Mouse (Mus musculus) intestine, embryonic 15.5 days (tissue): ENCODE results near the gene Ces2g. TPM values are rescaled to one million over a fixed set of nuclear protein-coding genes. Genes with fewer than 3 reads are reported as not detected.

Experiments used
- ATAC-seq: fragments of 200-750 bp; cut with Nextera tagmentation; 2 replicates; pipeline ENCODE4 v1.8.0; 2017; ENCODE audit warnings: moderate TSS enrichment, moderate library complexity
- H3K27ac ChIP-seq: fragments of 300-500 bp; sonication (generic); 2 replicates; pipeline ENCODE4 v1.5.1; 2015; ENCODE audit warnings: mild to moderate bottlenecking, inconsistent platforms
- H3K27me3 ChIP-seq: fragments of 300-500 bp; sonication (generic); replicated peaks from 2 replicates; pipeline ENCODE4 v1.6.1; 2015; ENCODE audit warnings: inconsistent platforms
- H3K36me3 ChIP-seq: fragments of 300-500 bp; sonication (generic); 2 replicates; pipeline ENCODE4 v1.6.1; 2015; ENCODE audit warnings: inconsistent platforms
- H3K4me1 ChIP-seq: fragments of 300-500 bp; sonication (generic); replicated peaks from 2 replicates; pipeline ENCODE4 v1.6.1; 2015; ENCODE audit warnings: inconsistent platforms
- H3K4me2 ChIP-seq: fragments of 300-500 bp; sonication (generic); replicated peaks from 2 replicates; pipeline ENCODE4 v1.6.1; 2015; ENCODE audit warnings: mild to moderate bottlenecking, inconsistent platforms
- H3K4me3 ChIP-seq: fragments of 300-500 bp; sonication (generic); replicated peaks from 2 replicates; pipeline ENCODE4 v1.5.1; 2015; ENCODE audit warnings: inconsistent platforms
- H3K9ac ChIP-seq: fragments of 300-500 bp; sonication (generic); 2 replicates; pipeline ENCODE4 v1.6.1; 2015; ENCODE audit warnings: inconsistent platforms
- H3K9me3 ChIP-seq: fragments of 300-500 bp; sonication (generic); 2 replicates; pipeline ENCODE4 v1.6.1; 2016; ENCODE audit warnings: inconsistent platforms
- WGBS: fragments of 180-500 bp; shearing (Covaris S2); methylation state at CpG from one replicate; pipeline ENCODE4 v1.1.7; 2015; 5-methylcytosine and 5-hydroxymethylcytosine counted together
- polyA plus RNA-seq: library from polyadenylated mRNA; unstranded; fragments of >200 nt; fragmentation: Nextera tagmentation; extraction: Ambion mirVana; gene quantifications from 2 replicates; pipeline ENCODE4 v1.2.1, GENCODE M21; 2015

Gene Ces2g
- polyA plus RNA-seq = 0.54 and 0.82 TPM in 2 replicates

GRCm38 (mm10) chr8:104961537-104961961, at the start of gene Ces2g:
Gene Ces2g, plus strand, starts transcription at chr8:104961718.
- Histone ChIP-seq H3K27ac (no peak within 1 kb of the TSS), H3K9ac (no peak within 1 kb of the TSS), H3K4me3 (no peak within 1 kb of the TSS), H3K4me1 (no peaks in the 10 kb centered on the region), H3K9me3 (no peaks in the 10 kb centered on the region), H3K27me3 (no peaks in the 10 kb centered on the region), H3K4me2 (no peak within 1 kb of the TSS), H3K36me3 (no peaks in the 10 kb centered on the region)
- ATAC-seq = no peak; the same call in 1 of the 2 replicates
- 57% methylated on average over 5 of the region's 5 CpGs for WGBS

DNA sequence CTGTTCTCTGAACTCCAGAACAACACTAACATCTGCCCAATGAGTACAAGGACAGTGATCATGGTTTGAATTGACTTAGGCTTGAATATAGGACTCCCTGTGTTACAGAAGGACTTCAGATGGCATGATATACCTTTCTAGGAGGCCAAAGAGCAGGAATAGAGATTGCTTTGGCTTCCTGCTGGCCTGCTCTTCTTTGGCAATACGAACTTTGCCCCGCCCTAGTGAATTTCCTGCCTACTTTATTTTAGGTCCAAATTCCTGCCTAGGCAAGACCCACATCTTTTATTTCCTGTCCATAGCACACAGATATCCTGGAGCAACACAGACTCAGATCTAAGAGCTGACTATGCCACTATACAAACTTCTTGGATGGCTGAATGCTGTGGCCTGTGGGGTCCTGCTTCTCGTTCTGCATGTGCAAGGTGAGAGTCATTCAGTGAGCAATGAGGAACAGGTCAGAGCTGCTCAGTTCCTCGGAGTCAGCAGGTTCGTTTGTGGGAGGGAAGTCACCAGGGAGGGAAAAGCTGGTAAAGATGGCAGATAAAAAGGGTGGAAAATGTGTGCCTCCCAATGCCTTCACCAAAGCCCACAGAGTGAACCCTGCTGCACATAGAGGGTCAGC, 35.4 kb upstream of the Ces2g start, which contains the start of gene Ces2e:
Gene Ces2e (plus strand): TSS at position 289 of the 625 bp plus-strand sequence.
- H3K36me3 ChIP-seq = no peaks in the 10 kb centered on the region
- no peak within 1 kb of the TSS for H3K4me3 ChIP-seq
- peak within 1 kb of the TSS; percentile 46; the same call in 1 of the 2 replicates for H3K27ac ChIP-seq
- peak; percentile 79 for ATAC-seq
- H3K9me3 ChIP-seq = no peaks in the 10 kb centered on the region
- 63% methylated on average over 5 of the region's 5 CpGs for WGBS
- no peak within 1 kb of the TSS for H3K9ac ChIP-seq
- peak within 1 kb of the TSS; percentile 7; the same call in 1 of the 2 replicates for H3K4me2 ChIP-seq
- H3K27me3 ChIP-seq = no peaks in the 10 kb centered on the region
- 0 out of 2 replicates have a peak, but pooled peaks cover 2% of the 10 kb centered on the region for H3K4me1 ChIP-seq

DNA sequence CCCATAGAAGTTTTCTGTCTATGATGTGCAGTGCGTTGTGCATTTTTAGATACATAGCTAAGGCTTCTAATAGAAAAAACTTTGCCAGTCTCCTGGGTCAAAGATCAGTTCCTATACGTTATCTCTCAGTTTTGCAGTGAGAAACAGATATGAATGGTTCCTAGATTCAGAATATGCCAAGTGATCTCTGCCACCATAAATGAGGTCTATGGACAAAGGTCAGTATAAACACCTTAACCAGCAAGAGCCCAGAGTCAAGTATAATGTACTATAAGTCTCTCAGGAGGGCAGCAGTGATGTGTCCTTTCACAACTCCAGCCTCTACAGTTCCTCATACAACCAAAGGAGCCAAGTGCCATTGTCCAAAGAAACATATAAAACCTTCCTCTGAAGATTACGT, 34.2 kb upstream of the Ces2g start:
- H3K27ac ChIP-seq = no peak overlapping the region
- 0 out of 2 replicates have a peak, but pooled peaks cover 2% of the 10 kb centered on the region for H3K4me1 ChIP-seq
- H3K27me3 ChIP-seq = no peaks in the 10 kb centered on the region
- H3K4me3 ChIP-seq = no peak overlapping the region
- H3K9ac ChIP-seq = no peak overlapping the region
- H3K9me3 ChIP-seq = no peaks in the 10 kb centered on the region
- no peak overlapping the region for H3K4me2 ChIP-seq
- ATAC-seq = peak; percentile 78
- WGBS = 71% methylated on average over 3 of the region's 3 CpGs
- no peaks in the 10 kb centered on the region for H3K36me3 ChIP-seq

DNA sequence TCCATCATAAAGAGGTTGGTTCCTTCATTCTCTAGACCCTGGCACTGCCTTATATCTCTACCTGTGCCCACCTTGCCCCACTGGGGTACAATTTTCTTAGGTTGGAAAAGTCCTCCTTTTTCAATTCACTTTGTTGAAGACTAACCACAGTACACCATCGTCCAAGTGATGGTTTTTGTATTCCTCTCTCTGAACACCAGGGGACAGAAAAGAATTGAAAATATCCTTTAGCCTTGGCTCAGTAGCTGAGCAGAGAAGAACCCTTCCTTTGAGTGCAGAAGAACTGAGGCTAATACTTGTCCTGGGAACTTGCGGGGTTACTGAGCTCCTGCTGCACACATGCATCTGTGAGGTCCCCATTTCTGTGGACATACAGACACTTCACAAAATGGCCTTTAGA, 16.9 kb upstream of the Ces2g start:
- no peak for ATAC-seq
- Histone ChIP-seq H3K4me1 (no peaks in the 10 kb centered on the region), H3K9ac (no peak overlapping the region), H3K4me3 (no peak overlapping the region), H3K9me3 (no peaks in the 10 kb centered on the region), H3K27me3 (no peaks in the 10 kb centered on the region), H3K27ac (no peak overlapping the region), H3K4me2 (no peak overlapping the region), H3K36me3 (no peaks in the 10 kb centered on the region)
- WGBS = 81% methylated on average over 2 of the region's 2 CpGs

DNA sequence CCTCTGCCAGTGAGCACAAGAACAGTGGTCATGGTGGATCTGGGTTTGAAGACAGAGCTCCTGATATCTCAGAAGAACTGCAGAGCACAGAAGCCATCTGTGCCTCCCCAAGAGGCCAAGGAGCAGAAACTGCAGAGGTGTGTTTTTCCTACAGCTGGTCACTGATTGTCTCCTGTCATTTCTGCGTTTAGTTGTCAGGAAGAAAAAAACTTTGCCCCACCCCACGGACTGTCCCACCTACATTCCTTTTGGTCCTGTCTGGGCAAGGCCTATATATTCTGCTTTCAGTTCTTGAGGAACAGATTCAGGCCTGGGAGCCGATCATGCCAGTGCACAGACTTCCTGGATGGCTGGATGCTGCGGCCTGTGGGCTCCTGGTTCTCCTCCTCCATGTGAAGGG, 14.5 kb upstream of the Ces2g start, which contains the start of gene Ces2f:
Gene Ces2f (plus strand): TSS at position 301 of the 400 bp plus-strand sequence.
- Histone ChIP-seq H3K27ac (no peak within 1 kb of the TSS), H3K4me3 (no peak within 1 kb of the TSS), H3K4me1 (no peaks in the 10 kb centered on the region), H3K9me3 (no peaks in the 10 kb centered on the region), H3K9ac (no peak within 1 kb of the TSS), H3K4me2 (no peak within 1 kb of the TSS), H3K36me3 (no peaks in the 10 kb centered on the region), H3K27me3 (no peaks in the 10 kb centered on the region)
- 70% methylated on average over 4 of the region's 4 CpGs for WGBS
- ATAC-seq = no peak

GRCm38 (mm10) chr8:104949031-104949430, 12.5 kb upstream of the Ces2g start:
- Histone ChIP-seq H3K36me3 (no peaks in the 10 kb centered on the region), H3K4me1 (no peaks in the 10 kb centered on the region), H3K4me3 (no peak overlapping the region), H3K9ac (no peak overlapping the region), H3K4me2 (no peak overlapping the region), H3K27me3 (no peaks in the 10 kb centered on the region), H3K9me3 (no peaks in the 10 kb centered on the region), H3K27ac (no peak overlapping the region)
- no peak for ATAC-seq
- 67% methylated on average over 5 of the region's 5 CpGs for WGBS

DNA sequence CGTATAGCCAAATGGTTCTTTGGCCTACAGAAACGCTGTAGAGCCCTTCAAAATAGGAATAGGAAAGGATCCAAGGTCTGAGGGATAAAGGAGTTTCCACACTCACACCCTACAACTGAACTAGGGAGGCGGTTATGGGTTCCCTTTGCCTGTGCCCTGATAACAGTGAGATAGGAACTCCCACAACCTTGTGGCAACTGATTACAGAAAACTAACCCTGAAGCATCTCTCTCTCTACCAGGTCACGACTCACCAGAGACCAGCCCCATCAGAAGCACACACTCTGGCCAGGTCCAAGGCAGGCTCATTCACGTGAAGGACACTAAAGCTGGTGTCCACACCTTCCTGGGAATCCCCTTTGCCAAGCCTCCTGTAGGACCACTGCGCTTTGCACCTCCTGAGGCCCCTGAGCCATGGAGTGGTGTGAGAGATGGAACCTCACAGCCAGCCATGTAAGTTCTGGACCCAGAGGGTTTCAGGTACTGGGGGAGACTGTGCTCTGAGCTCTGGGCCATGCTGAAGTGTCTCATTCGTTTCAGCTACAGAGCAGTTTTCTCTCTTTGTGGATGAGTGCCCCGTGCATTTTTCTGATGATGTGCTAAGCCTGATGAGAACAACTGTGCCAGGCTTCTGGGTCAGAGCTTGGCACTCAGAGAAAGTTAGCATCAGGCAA, 847 bp downstream of the Ces2g start:
- WGBS = 76% methylated on average over 8 of the region's 8 CpGs
- H3K4me3 ChIP-seq = no peak overlapping the region
- H3K4me2 ChIP-seq = no peak overlapping the region
- H3K4me1 ChIP-seq = no peaks in the 10 kb centered on the region
- no peaks in the 10 kb centered on the region for H3K9me3 ChIP-seq
- no peaks in the 10 kb centered on the region for H3K36me3 ChIP-seq
- no peak overlapping the region for H3K9ac ChIP-seq
- H3K27ac ChIP-seq = no peak overlapping the region
- H3K27me3 ChIP-seq = no peaks in the 10 kb centered on the region
- ATAC-seq = peak; percentile 70; the same call in 1 of the 2 replicates

- no peaks in the 10 kb centered on the region for H3K9me3 ChIP-seq
- H3K9ac ChIP-seq = no peak overlapping the region
- H3K27ac ChIP-seq = no peak overlapping the region
- no peaks in the 10 kb centered on the region for H3K27me3 ChIP-seq
- ATAC-seq = no peak
- no peaks in the 10 kb centered on the region for H3K4me1 ChIP-seq
- no peak overlapping the region for H3K4me2 ChIP-seq
- 72% methylated on average over 4 of the region's 4 CpGs for WGBS
- H3K36me3 ChIP-seq = no peaks in the 10 kb centered on the region
- H3K4me3 ChIP-seq = no peak overlapping the region
Observed at GRCm38 (mm10) chr8:104963375-104963894, 1.9 kb downstream of the Ces2g start.

DNA sequence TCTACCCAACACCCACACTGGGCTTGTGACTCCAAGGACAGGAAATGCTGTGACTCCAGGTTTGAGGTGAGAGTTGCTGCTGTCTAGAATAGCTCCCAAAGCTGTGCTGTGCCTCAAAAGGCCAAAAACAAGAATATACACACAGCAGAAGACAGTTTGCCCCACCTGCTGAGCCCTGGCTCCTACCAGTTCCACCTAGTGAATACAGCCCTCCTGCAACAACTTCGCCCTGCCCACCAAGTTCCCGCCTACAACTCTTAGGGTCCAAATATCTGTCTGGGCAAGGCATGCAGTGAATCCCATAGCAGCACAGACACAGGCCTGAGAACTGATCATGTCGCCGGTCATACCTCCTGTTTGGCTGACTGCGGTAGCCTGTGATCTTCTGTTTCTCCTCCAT, 22.6 kb downstream of the Ces2g start:
- H3K4me3 ChIP-seq = no peak overlapping the region
- H3K9me3 ChIP-seq = no peaks in the 10 kb centered on the region
- no peaks in the 10 kb centered on the region for H3K4me1 ChIP-seq
- no peak for ATAC-seq
- H3K27ac ChIP-seq = no peak overlapping the region
- H3K27me3 ChIP-seq = no peaks in the 10 kb centered on the region
- H3K4me2 ChIP-seq = no peak overlapping the region
- H3K9ac ChIP-seq = no peak overlapping the region
- WGBS = 91% methylated on average over 5 of the region's 5 CpGs
- no peaks in the 10 kb centered on the region for H3K36me3 ChIP-seq

DNA sequence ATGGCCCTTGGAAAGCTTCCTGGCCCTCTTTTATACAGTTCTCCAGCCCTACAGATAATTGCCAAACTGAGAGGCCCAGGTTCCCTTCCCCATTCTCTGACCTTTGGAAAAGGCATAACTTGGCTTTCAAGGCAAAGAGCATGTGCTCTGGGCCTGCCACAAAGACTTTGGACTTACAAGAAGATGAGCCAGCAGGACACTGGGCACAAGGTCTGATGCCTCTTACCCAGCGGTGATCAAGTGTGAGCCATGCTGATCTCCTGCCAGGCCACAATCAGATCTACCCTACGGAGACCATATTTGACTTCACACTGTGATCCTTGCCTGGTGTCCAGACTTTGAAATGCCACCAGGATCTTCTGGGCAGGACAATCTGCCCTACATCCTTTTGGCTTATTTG, 23.4 kb downstream of the Ces2g start:
- H3K4me3 ChIP-seq = no peak overlapping the region
- H3K27ac ChIP-seq = no peak overlapping the region
- H3K4me1 ChIP-seq = no peaks in the 10 kb centered on the region
- no peaks in the 10 kb centered on the region for H3K9me3 ChIP-seq
- H3K9ac ChIP-seq = no peak overlapping the region
- no peaks in the 10 kb centered on the region for H3K27me3 ChIP-seq
- no peaks in the 10 kb centered on the region for H3K36me3 ChIP-seq
- ATAC-seq = no peak
- WGBS = 94% methylated on average over 2 of the region's 2 CpGs
- H3K4me2 ChIP-seq = no peak overlapping the region

- Histone ChIP-seq H3K36me3 (no peaks in the 10 kb centered on the region), H3K27ac (no peak overlapping the region), H3K9ac (no peak overlapping the region), H3K4me3 (no peak overlapping the region), H3K4me2 (no peak overlapping the region), H3K9me3 (no peaks in the 10 kb centered on the region), H3K4me1 (0 out of 2 replicates have a peak, but pooled peaks cover 2% of the 10 kb centered on the region), H3K27me3 (no peaks in the 10 kb centered on the region)
- ATAC-seq = no peak
- 72% methylated on average over 6 of the region's 6 CpGs for WGBS
Observed at GRCm38 (mm10) chr8:104998191-104998590, 36.7 kb downstream of the Ces2g start.

- H3K4me3 ChIP-seq = no peak overlapping the region
- no peaks in the 10 kb centered on the region for H3K36me3 ChIP-seq
- peak; percentile 66; the same call in 1 of the 2 replicates for ATAC-seq
- H3K27ac ChIP-seq = 0 out of 2 replicates have a peak overlapping the region, but pooled peaks have one; percentile 17
- H3K27me3 ChIP-seq = no peaks in the 10 kb centered on the region
- no peak overlapping the region for H3K4me2 ChIP-seq
- no peak overlapping the region for H3K9ac ChIP-seq
- 70% methylated on average over 6 of the region's 6 CpGs for WGBS
- no peaks in the 10 kb centered on the region for H3K9me3 ChIP-seq
- 0 out of 2 replicates have a peak, but pooled peaks cover 2% of the 10 kb centered on the region for H3K4me1 ChIP-seq
Observed at GRCm38 (mm10) chr8:104999183-104999582, 37.7 kb downstream of the Ces2g start.
